Mouse (Mus musculus) heart, adult 2 months (tissue): ENCODE measurements around the gene Dhcr24.

Experiments
- CTCF ChIP-seq: fragments of 200-600 bp; IDR thresholded peaks from 2 replicates; pipeline ENCODE4 v1.8.1; 2022; ENCODE audit warnings: antibody characterized with exemption, mild to moderate bottlenecking, moderate library complexity
- EP300 ChIP-seq: fragments of 200-500 bp; IDR thresholded peaks from 2 replicates; pipeline ENCODE4 v1.6.1; 2011; ENCODE audit warnings: low read depth, low read length, control low read depth; ENCODE audit not compliant: insufficient read depth
- POLR2A ChIP-seq: fragments of 200-500 bp; IDR thresholded peaks from 2 replicates; pipeline ENCODE4 v1.6.1; 2011; ENCODE audit warnings: mild to moderate bottlenecking, low read depth, low read length, control low read depth; ENCODE audit not compliant: insufficient read depth

DNA sequence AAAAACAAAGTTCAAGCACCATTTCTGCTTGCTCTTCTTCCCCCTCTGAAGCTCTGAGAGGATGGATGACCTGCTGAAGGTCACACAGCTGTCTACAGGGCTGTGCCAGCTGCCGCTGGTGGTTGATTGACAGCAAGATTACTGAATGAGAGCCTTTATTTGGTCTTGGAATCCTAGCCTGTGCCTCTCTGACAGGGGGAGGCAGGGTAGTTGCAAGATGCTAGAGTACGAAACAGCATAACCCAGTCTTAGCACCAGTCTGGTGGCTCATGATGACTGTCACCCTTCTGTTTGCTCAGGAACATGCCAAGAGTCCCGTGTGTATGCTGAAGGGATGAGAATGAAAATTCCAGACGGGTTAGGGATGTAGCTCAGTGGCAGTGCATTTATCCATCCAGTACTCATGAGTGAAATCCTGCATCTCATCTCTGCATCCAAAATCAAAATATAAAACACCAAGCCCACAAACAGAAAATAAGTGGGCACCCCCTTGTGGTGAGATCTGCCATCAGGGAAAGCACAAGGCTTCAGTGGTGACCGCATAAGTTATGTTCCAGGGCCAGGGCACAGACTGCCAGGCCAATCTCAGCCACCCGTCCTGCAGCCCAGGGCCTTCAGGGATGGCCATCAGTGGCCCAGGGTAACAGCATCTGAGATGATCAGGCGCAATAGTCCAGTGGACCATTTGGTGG lies 32.8 kb upstream of the Dhcr24 start:
- peak; percentile 28 for TF ChIP-seq CTCF
- no peak for TF ChIP-seq POLR2A
- no peak for TF ChIP-seq EP300
